Mouse (Mus musculus): ENCODE results near the gene Cdk5rap2. TPM values are rescaled to one million over a fixed set of nuclear protein-coding genes. Genes with fewer than 3 reads are reported as not detected.

Cdk5rap2 gene
- polyA plus RNA-seq, 1 experiment from 2014 or later = 25.4 TPM

DNA sequence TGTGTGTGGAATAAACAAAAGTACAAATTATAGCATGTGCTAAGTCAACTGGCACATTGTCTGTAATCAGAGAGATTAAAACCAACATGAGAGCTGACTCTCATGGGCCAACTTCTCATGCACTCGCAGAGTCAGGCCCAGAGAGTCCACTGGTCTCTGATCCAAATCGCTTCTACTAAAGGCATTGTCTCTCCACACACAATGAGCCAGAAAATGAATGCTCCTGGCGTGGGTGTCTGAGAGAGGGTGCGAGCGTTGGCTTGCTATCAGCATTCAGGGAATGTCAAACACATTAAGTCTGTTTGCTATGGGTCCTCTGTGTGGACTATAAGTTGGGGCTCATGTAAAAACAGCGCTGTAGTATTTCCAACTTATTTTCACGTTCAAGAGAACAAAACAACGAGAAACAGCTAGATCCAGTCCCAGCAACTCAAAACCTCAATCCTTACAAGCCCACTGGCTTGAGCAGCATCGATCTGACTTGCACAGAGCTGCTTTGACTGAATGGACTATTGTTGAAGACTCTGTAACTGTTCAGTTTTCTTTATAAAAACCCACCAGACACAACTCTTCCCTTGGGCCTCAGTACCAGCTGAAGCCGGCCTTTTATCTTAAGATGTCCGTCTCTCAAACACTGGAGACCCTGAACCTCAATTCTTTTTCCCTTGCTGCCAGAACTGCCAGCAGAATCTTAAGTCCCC is 74.6 kb downstream of the Cdk5rap2 start:
- Histone ChIP-seq H3K9ac (no peak overlapping the region), H3K9me3 (no peaks in the 10 kb centered on the region), H3K36me3 (peaks cover 31% of the 10 kb centered on the region), H3K4me1 (no peaks in the 10 kb centered on the region; the same call in 1 of the 2 replicates), H3K4me2 (replicated peaks) (no peak overlapping the region), H3K27ac (no peak overlapping the region), H3K27me3 (no peaks in the 10 kb centered on the region), H3K4me3 (no peak overlapping the region)
- ATAC-seq (ENCODE audit: low FRiP score, low read depth) = no peak
- WGBS = 84% methylated on average over 11 of the region's 11 CpGs

DNA sequence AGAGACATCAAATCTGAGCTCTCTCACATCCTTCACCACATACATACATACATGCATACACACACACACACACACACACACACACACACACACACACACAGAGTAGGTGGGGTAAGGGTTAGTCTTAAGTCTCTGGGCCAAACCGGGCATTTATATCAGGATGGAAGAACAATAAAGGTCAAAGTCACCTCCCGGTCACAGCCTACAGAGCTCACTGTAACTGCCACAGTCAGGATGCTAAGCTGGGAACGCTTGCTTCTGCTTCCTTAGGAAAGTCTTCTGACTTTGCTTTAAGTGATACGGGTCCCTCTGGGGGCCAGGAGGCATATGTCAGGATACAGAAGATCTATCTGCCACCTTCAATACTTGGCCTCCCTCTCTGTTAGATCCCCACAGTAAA is 75.2 kb downstream of the Cdk5rap2 start:
- H3K4me1 ChIP-seq = no peaks in the 10 kb centered on the region; the same call in 1 of the 2 replicates
- H3K27ac ChIP-seq = no peak overlapping the region
- H3K9ac ChIP-seq = no peak overlapping the region
- H3K4me3 ChIP-seq = no peak overlapping the region
- 84% methylated on average over 4 of the region's 4 CpGs for WGBS
- ATAC-seq (ENCODE audit: low FRiP score, low read depth) = no peak
- no peak overlapping the region for H3K4me2 ChIP-seq (replicated peaks)
- H3K36me3 ChIP-seq = peaks cover 31% of the 10 kb centered on the region
- H3K27me3 ChIP-seq = no peaks in the 10 kb centered on the region
- no peaks in the 10 kb centered on the region for H3K9me3 ChIP-seq

DNA sequence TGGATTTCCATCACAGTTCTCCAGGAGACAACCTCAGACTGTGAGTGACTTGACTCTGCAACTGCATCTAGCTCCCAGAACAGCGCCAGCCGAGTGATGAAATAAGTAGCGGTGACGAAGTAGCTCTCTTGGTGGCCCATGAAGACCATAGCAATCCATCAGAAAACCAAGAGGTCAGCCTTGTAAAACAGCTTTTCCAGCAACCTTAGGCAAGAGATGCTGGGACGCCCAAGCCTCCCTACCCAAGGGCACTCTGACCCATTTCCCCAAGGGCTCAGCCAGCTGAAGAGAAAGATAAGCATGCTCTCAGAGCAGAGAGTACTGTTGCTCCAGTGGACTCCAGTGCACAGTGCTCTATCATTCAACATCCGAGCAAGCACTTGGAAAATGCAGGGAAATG is 77.3 kb downstream of the Cdk5rap2 start:
- peaks cover 37% of the 10 kb centered on the region for H3K36me3 ChIP-seq
- 94% methylated on average over 6 of the region's 6 CpGs for WGBS

DNA sequence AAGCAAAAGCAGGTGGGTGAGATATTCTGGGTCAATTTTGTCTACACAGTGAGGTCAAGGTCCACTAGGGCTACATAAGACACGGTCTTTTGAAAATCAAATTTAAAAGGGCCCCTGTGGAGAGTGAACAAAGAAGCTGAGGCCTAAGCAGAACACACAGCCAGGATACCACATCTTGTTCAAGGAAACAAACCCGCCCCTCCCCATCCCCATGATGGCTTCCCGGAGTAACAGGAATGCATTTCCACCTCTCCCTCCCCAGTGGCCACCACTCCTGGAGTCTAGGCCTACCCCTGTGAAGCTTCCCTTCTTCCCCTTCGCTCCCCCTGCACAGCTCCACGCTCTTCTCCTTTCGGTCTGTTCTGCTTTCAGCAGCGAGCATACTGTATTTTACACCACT is 77.7 kb downstream of the Cdk5rap2 start:
- no peak for ATAC-seq (ENCODE audit: low FRiP score, low read depth)
- Histone ChIP-seq H3K36me3 (peaks cover 41% of the 10 kb centered on the region), H3K9me3 (no peaks in the 10 kb centered on the region), H3K4me1 (no peaks in the 10 kb centered on the region), H3K4me2 (replicated peaks) (no peak overlapping the region), H3K9ac (no peak overlapping the region), H3K27me3 (no peaks in the 10 kb centered on the region), H3K4me3 (no peak overlapping the region), H3K27ac (no peak overlapping the region)
- 87% methylated on average over 7 of the region's 7 CpGs for WGBS

More for the DNA sequence above, 77.3 kb downstream of the Cdk5rap2 start:
- Histone ChIP-seq H3K27ac (no peak overlapping the region), H3K4me2 (replicated peaks) (no peak overlapping the region), H3K4me1 (no peaks in the 10 kb centered on the region), H3K9ac (no peak overlapping the region), H3K27me3 (no peaks in the 10 kb centered on the region), H3K4me3 (no peak overlapping the region), H3K9me3 (no peaks in the 10 kb centered on the region)
- ATAC-seq (ENCODE audit: low FRiP score, low read depth) = no peak

DNA sequence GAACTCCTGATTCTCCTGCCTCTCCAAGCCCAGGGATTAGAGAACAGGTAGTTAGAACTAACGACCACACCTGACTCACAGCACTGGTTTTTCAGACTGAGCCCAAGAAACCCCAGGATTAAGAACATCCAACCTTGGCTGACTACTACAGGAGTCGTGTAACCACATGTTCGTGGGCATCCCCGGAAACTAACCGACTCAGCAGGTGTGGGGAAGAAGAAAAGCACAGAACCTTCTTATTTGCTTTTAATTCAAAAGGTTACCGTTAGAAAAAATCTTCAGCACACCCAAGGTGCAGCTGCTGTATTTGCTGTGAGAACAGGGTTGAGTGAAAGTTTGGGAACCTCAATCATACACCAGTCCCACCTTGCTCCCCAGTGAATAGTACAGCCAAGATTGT is 79.1 kb downstream of the Cdk5rap2 start:
- peaks cover 43% of the 10 kb centered on the region; the same call in 1 of the 2 replicates for H3K36me3 ChIP-seq
- H3K9me3 ChIP-seq = no peaks in the 10 kb centered on the region
- no peaks in the 10 kb centered on the region for H3K4me1 ChIP-seq
- no peak overlapping the region for H3K9ac ChIP-seq
- H3K27ac ChIP-seq = no peak overlapping the region
- 89% methylated on average over 6 of the region's 6 CpGs for WGBS
- no peak for ATAC-seq (ENCODE audit: low FRiP score, low read depth)
- H3K4me3 ChIP-seq = no peak overlapping the region
- H3K4me2 ChIP-seq (replicated peaks) = no peak overlapping the region
- no peaks in the 10 kb centered on the region for H3K27me3 ChIP-seq

DNA sequence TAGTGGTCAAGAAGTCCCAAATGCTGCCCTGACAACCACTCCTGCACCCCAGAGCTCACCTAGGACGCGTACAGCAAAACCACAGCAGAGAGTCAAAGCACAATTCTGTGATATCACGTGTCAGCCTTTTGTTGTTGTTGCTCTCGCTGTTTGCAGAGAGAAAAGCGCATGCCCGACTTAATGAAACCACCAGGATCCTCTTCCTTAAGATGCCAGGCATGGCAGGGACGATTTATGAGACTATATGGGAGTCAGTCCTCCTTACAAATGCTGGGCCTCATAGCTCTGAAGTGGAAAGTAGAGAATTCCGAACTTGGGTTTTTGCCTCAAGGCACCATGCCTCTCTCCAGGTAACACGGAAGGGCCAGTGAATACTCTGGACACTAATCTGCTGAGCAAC is 82.2 kb downstream of the Cdk5rap2 start:
- H3K36me3 ChIP-seq = peaks cover 54% of the 10 kb centered on the region; the same call in 1 of the 2 replicates

DNA sequence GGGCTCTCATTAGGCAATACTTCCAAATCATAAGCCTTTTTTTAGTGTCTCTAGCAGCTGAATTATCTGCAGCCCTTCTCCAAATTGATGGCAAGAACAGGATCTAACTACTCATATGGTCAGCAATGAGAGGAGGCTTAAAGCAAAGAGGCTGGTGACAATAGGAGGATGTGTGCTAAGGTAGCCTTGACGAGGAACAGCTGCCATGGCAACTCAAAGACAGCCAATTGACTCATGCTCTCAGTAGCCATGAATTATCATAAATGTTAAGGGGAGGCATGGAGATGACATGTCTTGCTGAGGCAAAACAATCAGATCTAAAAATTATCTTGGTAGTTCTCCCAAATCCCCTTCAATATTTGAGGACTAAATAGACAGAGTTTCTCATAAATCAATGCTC is 82.8 kb downstream of the Cdk5rap2 start:
- Histone ChIP-seq H3K27ac (no peak overlapping the region), H3K9me3 (no peaks in the 10 kb centered on the region), H3K36me3 (peaks cover 53% of the 10 kb centered on the region; the same call in 1 of the 2 replicates), H3K27me3 (no peaks in the 10 kb centered on the region), H3K4me2 (replicated peaks) (no peak overlapping the region), H3K4me3 (no peak overlapping the region), H3K4me1 (no peaks in the 10 kb centered on the region), H3K9ac (no peak overlapping the region)
- ATAC-seq (ENCODE audit: low FRiP score, low read depth) = no peak
- WGBS = 80% methylated on average over 1 of the region's 1 CpGs

More for the DNA sequence above, 82.2 kb downstream of the Cdk5rap2 start:
- Histone ChIP-seq H3K4me2 (replicated peaks) (no peak overlapping the region), H3K9ac (no peak overlapping the region), H3K27ac (no peak overlapping the region), H3K27me3 (no peaks in the 10 kb centered on the region), H3K4me3 (no peak overlapping the region), H3K9me3 (no peaks in the 10 kb centered on the region), H3K4me1 (no peaks in the 10 kb centered on the region)
- ATAC-seq (ENCODE audit: low FRiP score, low read depth) = no peak
- 83% methylated on average over 9 of the region's 9 CpGs for WGBS

DNA sequence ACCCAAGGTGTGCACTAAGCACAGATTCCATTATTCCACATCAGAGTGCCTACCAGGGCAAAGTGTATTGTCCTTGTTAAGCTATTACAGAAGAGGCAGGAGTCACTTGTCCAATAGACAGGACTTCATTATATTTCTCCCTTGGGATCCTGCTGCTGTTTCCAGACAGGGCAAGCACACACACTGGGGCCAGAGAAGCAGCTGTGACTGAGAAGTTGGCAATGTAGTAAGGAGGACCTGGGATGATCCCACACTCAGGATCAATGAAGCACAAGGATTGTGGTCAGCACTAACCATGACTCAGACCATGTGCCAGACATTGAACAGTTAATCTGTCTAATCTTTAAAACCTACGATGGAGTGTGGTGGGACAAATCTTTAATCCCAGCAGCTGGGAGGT is 88.7 kb downstream of the Cdk5rap2 start:
- Histone ChIP-seq H3K4me2 (replicated peaks) (no peak overlapping the region), H3K4me1 (no peaks in the 10 kb centered on the region), H3K9ac (no peak overlapping the region), H3K9me3 (no peaks in the 10 kb centered on the region), H3K36me3 (peaks cover 35% of the 10 kb centered on the region), H3K27me3 (no peaks in the 10 kb centered on the region), H3K27ac (no peak overlapping the region), H3K4me3 (no peak overlapping the region)
- 53% methylated on average over 1 of the region's 1 CpGs for WGBS
- ATAC-seq (ENCODE audit: low FRiP score, low read depth) = no peak

DNA sequence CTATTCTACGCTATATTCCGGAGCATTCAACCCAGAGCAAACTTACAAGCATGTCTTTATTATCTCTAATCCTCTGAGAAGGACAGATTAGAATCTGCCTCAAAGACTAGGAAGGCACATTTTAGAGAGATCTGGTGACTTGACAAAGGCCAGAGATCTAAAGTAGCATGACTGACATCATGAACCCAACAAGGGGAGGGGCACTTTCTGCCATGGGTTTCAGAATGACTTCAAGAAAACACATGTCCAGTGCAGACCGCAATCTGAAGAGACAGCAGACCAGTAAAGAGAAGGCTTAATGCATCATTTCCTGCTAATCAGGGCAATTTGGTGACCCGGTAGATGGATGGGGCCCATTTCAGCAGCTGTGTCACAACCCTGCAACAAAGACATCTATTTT is 98.1 kb downstream of the Cdk5rap2 start:
- no peak overlapping the region for H3K4me2 ChIP-seq (replicated peaks)
- WGBS = 87% methylated on average over 4 of the region's 4 CpGs

DNA sequence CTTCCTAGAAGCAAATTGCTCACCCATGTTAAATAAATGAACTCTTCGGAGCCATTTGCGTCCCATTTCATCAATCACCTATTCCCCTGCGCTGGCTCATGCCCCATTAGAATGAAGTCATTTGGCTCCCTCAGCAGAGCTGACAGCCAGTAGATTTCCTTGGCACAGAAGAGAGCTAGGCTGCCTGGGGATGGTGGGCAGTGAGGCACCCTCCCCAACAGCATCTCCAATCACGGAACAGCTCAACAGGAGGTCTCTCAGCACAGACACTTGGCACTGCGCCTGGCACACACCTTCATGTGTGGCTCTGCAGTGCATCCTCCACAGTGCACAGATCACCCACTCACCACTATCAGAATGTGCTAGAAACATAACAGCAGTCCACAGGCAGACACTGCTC is 98.7 kb downstream of the Cdk5rap2 start:
- no peaks in the 10 kb centered on the region for H3K27me3 ChIP-seq
- H3K27ac ChIP-seq = no peak overlapping the region
- no peak overlapping the region for H3K4me3 ChIP-seq
- no peak overlapping the region for H3K9ac ChIP-seq
- H3K4me1 ChIP-seq = no peaks in the 10 kb centered on the region
- peaks cover 55% of the 10 kb centered on the region for H3K36me3 ChIP-seq
- no peak; the same call in 1 of the 2 replicates for ATAC-seq (ENCODE audit: low FRiP score, low read depth)
- H3K4me2 ChIP-seq (replicated peaks) = no peak overlapping the region
- 83% methylated on average over 5 of the region's 5 CpGs for WGBS
- no peaks in the 10 kb centered on the region for H3K9me3 ChIP-seq

More for the DNA sequence above, 98.1 kb downstream of the Cdk5rap2 start:
- Histone ChIP-seq H3K4me3 (no peak overlapping the region), H3K9me3 (no peaks in the 10 kb centered on the region), H3K4me1 (no peaks in the 10 kb centered on the region), H3K36me3 (peaks cover 61% of the 10 kb centered on the region), H3K27me3 (no peaks in the 10 kb centered on the region), H3K9ac (no peak overlapping the region), H3K27ac (no peak overlapping the region)
- no peak for ATAC-seq (ENCODE audit: low FRiP score, low read depth)

DNA sequence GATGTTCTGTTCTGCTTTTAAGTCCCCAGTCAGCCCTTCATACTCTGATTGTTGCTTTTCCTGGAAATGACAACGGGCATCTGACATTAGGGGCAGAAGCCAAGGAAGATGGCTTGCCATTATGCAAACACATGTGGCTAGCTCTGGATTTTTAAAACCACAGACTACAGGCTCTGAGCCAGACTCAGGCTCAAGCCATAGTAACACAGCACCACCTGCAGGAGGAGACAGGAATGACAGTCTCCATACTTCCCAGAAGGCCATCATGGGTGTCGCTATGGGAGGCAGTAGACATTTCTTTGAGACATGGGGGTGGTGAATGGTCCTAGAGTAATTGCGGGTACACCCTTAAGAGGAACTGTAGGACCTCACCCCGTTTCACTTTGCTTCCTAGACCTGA is 103.0 kb downstream of the Cdk5rap2 start:
- no peaks in the 10 kb centered on the region for H3K4me1 ChIP-seq
- H3K9me3 ChIP-seq = no peaks in the 10 kb centered on the region
- no peak overlapping the region for H3K9ac ChIP-seq
- no peak overlapping the region for H3K4me3 ChIP-seq
- no peak overlapping the region for H3K27ac ChIP-seq
- H3K36me3 ChIP-seq = peaks cover 50% of the 10 kb centered on the region
- no peaks in the 10 kb centered on the region for H3K27me3 ChIP-seq
- H3K4me2 ChIP-seq (replicated peaks) = no peak overlapping the region
- ATAC-seq (ENCODE audit: low FRiP score, low read depth) = no peak
- WGBS = 80% methylated on average over 4 of the region's 4 CpGs

DNA sequence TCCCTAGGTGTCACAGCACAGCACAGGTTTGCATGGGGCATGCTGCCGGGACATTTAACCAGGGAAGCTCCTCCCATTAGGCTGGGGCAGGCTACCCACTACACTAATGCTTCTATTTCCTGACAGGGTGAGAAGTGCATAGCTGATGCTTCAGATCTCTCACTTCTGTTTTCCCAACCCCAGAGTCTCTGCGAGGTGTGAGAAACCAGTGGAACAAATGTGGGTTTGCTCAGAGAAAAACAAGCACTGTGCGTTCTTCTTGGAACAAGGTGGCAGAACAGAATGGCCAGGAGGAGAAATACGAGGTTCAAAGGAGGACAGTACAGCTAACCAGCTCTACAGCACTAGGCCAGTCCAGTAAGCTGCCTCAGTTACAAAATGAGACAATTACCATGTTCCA is 106.4 kb downstream of the Cdk5rap2 start:
- H3K27me3 ChIP-seq = no peaks in the 10 kb centered on the region
- no peaks in the 10 kb centered on the region for H3K4me1 ChIP-seq
- no peak overlapping the region for H3K9ac ChIP-seq
- no peaks in the 10 kb centered on the region for H3K9me3 ChIP-seq
- 0 out of 2 replicates have a peak, but pooled peaks have one; percentile 26 for ATAC-seq (ENCODE audit: low FRiP score, low read depth)
- WGBS = 58% methylated on average over 4 of the region's 4 CpGs
- no peak overlapping the region for H3K4me2 ChIP-seq (replicated peaks)
- no peak overlapping the region for H3K27ac ChIP-seq
- H3K36me3 ChIP-seq = peaks cover 57% of the 10 kb centered on the region
- no peak overlapping the region for H3K4me3 ChIP-seq

DNA sequence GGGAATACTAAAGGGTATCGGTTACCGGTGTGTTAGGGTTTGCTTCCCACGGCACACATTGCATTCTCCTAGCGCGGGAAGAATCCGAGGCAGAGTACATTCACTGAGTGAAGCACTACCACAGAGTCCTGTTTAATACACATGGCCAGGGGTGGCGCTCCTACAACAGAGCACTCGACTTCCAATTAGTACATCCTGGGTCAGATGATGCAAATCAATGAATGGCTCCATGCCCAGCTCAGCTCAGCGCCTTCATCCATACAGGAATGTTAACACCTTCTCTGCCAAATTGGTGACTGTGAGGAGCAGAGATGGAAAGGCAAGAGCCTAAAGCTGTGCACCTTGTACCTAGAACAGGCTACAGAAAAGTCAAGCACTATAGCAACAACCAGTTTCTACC is 109.1 kb downstream of the Cdk5rap2 start:
- Histone ChIP-seq H3K36me3 (peaks cover 81% of the 10 kb centered on the region), H3K27ac (no peak overlapping the region)
- no peak for ATAC-seq (ENCODE audit: low FRiP score, low read depth)

More for the DNA sequence above, 109.1 kb downstream of the Cdk5rap2 start:
- no peaks in the 10 kb centered on the region for H3K9me3 ChIP-seq
- no peak overlapping the region for H3K4me3 ChIP-seq
- H3K27me3 ChIP-seq = no peaks in the 10 kb centered on the region
- H3K4me2 ChIP-seq (replicated peaks) = no peak overlapping the region
- WGBS = 86% methylated on average over 9 of the region's 9 CpGs
- no peak overlapping the region for H3K9ac ChIP-seq
- H3K4me1 ChIP-seq = no peaks in the 10 kb centered on the region

All from limb, embryonic 13.5 days (tissue).